Mouse (Mus musculus): ENCODE data around the gene Pip4k2c.

- no peak for TF ChIP-seq MAX (IDR thresholded peaks at IDR 0.05; ENCODE audit: low read depth)
- TF ChIP-seq POLR2A (IDR thresholded peaks at IDR 0.05; ENCODE audit: insufficient read length, low read depth): no peak
- TF ChIP-seq USF1 (IDR thresholded peaks at IDR 0.05; ENCODE audit: low read depth): no peak
Observed at GRCm38 (mm10) chr10:127238241-127238824, 26.9 kb upstream of the Pip4k2c start.
